8 mouse cellular contexts compared by ENCODE assay signal in the genomic region with DNA sequence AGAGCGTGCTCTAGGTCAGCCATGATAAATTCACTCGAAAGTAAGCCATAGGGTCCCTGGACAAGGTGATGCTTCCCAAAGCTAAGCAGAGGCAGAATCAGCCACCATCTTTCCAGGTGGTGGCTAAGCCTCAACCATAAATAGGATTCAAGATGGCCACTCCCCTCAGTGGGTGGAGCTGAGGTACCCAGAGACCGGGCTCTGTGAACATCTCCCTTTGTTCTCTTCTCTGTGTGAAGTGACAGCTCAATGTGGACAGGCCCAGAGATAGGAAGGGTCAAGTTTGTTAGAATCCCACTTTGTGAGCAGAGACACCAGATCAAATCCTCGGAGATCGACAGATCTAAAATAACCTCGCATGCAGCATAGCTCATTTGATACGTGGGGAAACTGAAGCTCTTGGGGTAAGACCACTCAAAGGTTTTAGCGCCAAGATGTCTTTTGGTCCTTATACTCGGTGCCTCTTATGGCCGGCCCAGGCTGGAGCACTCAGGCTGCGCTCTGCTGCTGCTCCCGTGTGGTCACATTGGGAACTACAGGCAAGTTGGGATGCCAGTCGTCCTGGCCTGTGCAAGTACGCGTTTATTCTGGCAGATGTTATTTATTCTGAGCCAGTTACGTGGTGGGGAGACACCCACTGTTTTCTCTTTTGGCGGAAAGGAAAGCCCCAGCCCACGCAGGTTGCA. TPM values are rescaled to one million over a fixed set of nuclear protein-coding genes. Genes with fewer than 3 reads are reported as not detected.
DNase-seq lines count a peak whose midpoint lies in the region; ATAC-seq lines count a peak whose summit lies in the region.

No protein-coding gene starts in this region.

- peaks cover 6% of the 10 kb centered on the region for H3K4me1 ChIP-seq in hindbrain, embryonic 16.5 days (ENCODE audit: control insufficient read depth, insufficient read depth, low read depth, low read length)

- peak overlapping the region; percentile 28 for H3K4me2 ChIP-seq in hindbrain, embryonic 16.5 days (ENCODE audit: low read length)

- peak; percentile 93 for DNase-seq in NIH3T3 (ENCODE audit: low read depth)
- peak; percentile 93 to 94 for DNase-seq in cerebellum, postnatal 14 days
- peak; percentile 89 for DNase-seq in gastrocnemius, adult 18-20 months (ENCODE audit: low spot score)
- DNase-seq in left cerebral cortex, adult 11 months (ENCODE audit: low spot score), result peak; percentile 76
- DNase-seq in lung, postnatal 4 days, result peak; percentile 86 to 92
- peak; percentile 72 for DNase-seq in retina, postnatal 7 days (ENCODE audit: low read depth, low spot score)
- peak; percentile 65 for DNase-seq in urinary bladder, adult 2 months (ENCODE audit: low spot score)

- no peaks in the 10 kb centered on the region for H3K9me3 ChIP-seq in hindbrain, embryonic 16.5 days (ENCODE audit: control insufficient read depth, low read length)

- H3K36me3 ChIP-seq in hindbrain, embryonic 16.5 days (ENCODE audit: control insufficient read depth, insufficient read depth, low read length), result no peaks in the 10 kb centered on the region

- peak; percentile 91 for ATAC-seq in hindbrain, embryonic 16.5 days

- no peaks in the 10 kb centered on the region for H3K27me3 ChIP-seq in hindbrain, embryonic 16.5 days (replicated peaks; ENCODE audit: control insufficient read depth, insufficient read depth, low read length)

- no peak overlapping the region for H3K4me3 ChIP-seq in hindbrain, embryonic 16.5 days (ENCODE audit: low read length)

- 6% methylated on average over 18 of the region's 18 CpGs for WGBS in hindbrain, embryonic 16.5 days

- no peak overlapping the region for H3K9ac ChIP-seq in hindbrain, embryonic 16.5 days (ENCODE audit: low read depth, low read length)

- H3K27ac ChIP-seq in hindbrain, embryonic 16.5 days (ENCODE audit: low read depth, low read length), result no peak overlapping the region

RNA-seq across cellular contexts. Expression of gene Csnk1e, which starts 11.4 kb away (rescaled TPM):
- 10 to 100 TPM; 45.4 to 48.0 TPM for total RNA-seq in gastrocnemius, adult 18-20 months (2021)
- 132 and 147 TPM in 2 replicates for polyA plus RNA-seq in hindbrain, embryonic 16.5 days (2015; fragmentation: Nextera tagmentation; extraction: Ambion mirVana)
- 76.7 and 90.3 TPM in 2 replicates for polyA plus RNA-seq in urinary bladder, adult 2 months (2012; rRNA removed)

RNA-seq across cellular contexts. Expression of gene Kcnj4, which starts 38.3 kb away (rescaled TPM):
- not detected for total RNA-seq in gastrocnemius, adult 18-20 months (2021)
- 0.09 TPM in 1 of 2 replicates, not detected in the other for polyA plus RNA-seq in hindbrain, embryonic 16.5 days (2015; fragmentation: Nextera tagmentation; extraction: Ambion mirVana)
- 0.04 and 0.07 TPM in 2 replicates for polyA plus RNA-seq in urinary bladder, adult 2 months (2012; rRNA removed)

RNA-seq across cellular contexts. Expression of gene Kdelr3, which starts 49.5 kb away (rescaled TPM):
- 1 to 10 TPM; 1.3 to 2.0 TPM for total RNA-seq in gastrocnemius, adult 18-20 months (2021)
- 11.6 and 14.2 TPM in 2 replicates for polyA plus RNA-seq in hindbrain, embryonic 16.5 days (2015; fragmentation: Nextera tagmentation; extraction: Ambion mirVana)
- polyA plus RNA-seq in urinary bladder, adult 2 months (2012; rRNA removed), result 48.5 and 54.9 TPM in 2 replicates
